ENCODE assay signal across 7 mouse cellular contexts in the genomic region with DNA sequence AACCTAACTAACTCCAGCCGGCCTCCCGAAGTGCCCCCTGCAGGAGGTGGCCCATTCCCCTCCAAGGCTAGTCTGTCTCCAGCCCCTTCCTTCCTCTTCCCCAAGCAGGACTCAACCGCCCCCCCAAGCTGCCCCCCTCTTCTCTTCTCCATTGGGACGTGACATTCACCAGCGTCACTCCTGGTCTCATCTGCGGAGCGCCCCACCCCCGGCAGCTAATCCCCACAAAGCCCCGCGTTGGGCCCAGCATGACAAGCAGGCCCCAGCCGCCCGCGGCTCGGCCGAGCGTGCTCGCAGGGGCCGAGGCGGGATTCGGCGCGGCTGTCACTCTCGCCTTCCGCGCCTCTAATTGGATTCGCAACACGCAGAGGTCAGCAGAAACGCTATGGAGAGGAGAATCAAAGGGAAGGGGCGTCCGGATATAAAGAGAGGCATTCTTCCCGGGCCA.
DNase-seq lines count a peak whose midpoint lies in the region; ATAC-seq and TF ChIP-seq lines count a peak whose summit lies in the region.

No protein-coding gene starts in this region.

- H3K4me2 ChIP-seq in forebrain, embryonic 12.5 days, result peak overlapping the region; percentile 47
- peak overlapping the region; percentile 69 for H3K4me2 ChIP-seq in intestine, postnatal 0 days (replicated peaks; ENCODE audit: low read depth)
- peak overlapping the region; percentile 59 for H3K4me2 ChIP-seq in stomach, embryonic 15.5 days

- ATAC-seq in forebrain, embryonic 12.5 days (ENCODE audit: low FRiP score), result peak; percentile 86
- no peak for ATAC-seq in intestine, postnatal 0 days
- 0 out of 2 replicates have a peak, but pooled peaks have one; percentile 25 for ATAC-seq in megakaryocyte-erythroid progenitor cell, adult 5-6 weeks (replicated peaks; ENCODE audit: low FRiP score, low TSS enrichment, poor library complexity, severe bottlenecking)
- ATAC-seq in stomach, embryonic 15.5 days (ENCODE audit: insufficient read depth, low FRiP score, low read depth), result peak; percentile 21; the same call in 1 of the 2 replicates

- H3K27me3 ChIP-seq in forebrain, embryonic 12.5 days, result peaks cover 7% of the 10 kb centered on the region; the same call in 1 of the 2 replicates
- no peaks in the 10 kb centered on the region for H3K27me3 ChIP-seq in intestine, postnatal 0 days (replicated peaks; ENCODE audit: control insufficient read depth, insufficient read depth, low read length)
- no peaks in the 10 kb centered on the region for H3K27me3 ChIP-seq in stomach, embryonic 15.5 days (replicated peaks)

- H3K9me3 ChIP-seq in forebrain, embryonic 12.5 days, result no peaks in the 10 kb centered on the region
- no peaks in the 10 kb centered on the region for H3K9me3 ChIP-seq in intestine, postnatal 0 days (ENCODE audit: control insufficient read depth)
- no peaks in the 10 kb centered on the region for H3K9me3 ChIP-seq in stomach, embryonic 15.5 days

- H3K4me3 ChIP-seq in forebrain, embryonic 12.5 days (replicated peaks), result peak overlapping the region; percentile 16; the same call in 1 of the 2 replicates
- peak overlapping the region; percentile 28 for H3K4me3 ChIP-seq in intestine, postnatal 0 days (ENCODE audit: low read depth, low read length)
- peak overlapping the region; percentile 28 for H3K4me3 ChIP-seq in stomach, embryonic 15.5 days (replicated peaks)

- H3K36me3 ChIP-seq in forebrain, embryonic 12.5 days (replicated peaks), result peaks cover 10% of the 10 kb centered on the region
- H3K36me3 ChIP-seq in intestine, postnatal 0 days (ENCODE audit: control insufficient read depth, insufficient read depth), result peaks cover 10% of the 10 kb centered on the region; the same call in 1 of the 2 replicates
- H3K36me3 ChIP-seq in stomach, embryonic 15.5 days, result no peaks in the 10 kb centered on the region

- H3K27ac ChIP-seq in forebrain, embryonic 12.5 days, result peak overlapping the region; percentile 97
- no peak overlapping the region for H3K27ac ChIP-seq in intestine, postnatal 0 days (ENCODE audit: low read depth, low read length)
- H3K27ac ChIP-seq in stomach, embryonic 15.5 days, result peak overlapping the region; percentile 73

- H3K9ac ChIP-seq in forebrain, embryonic 12.5 days, result peak overlapping the region; percentile 42
- peak overlapping the region; percentile 22; the same call in 1 of the 2 replicates for H3K9ac ChIP-seq in intestine, postnatal 0 days (ENCODE audit: low read depth, low read length)
- peak overlapping the region; percentile 17 for H3K9ac ChIP-seq in stomach, embryonic 15.5 days

- DNase-seq in right cerebral cortex, adult 18-20 months, result peak; percentile 46
- no peak for DNase-seq in right cerebral cortex, postnatal 36 days (ENCODE audit: low spot score in 2 of 2)
- no peak for DNase-seq in MN1 (ENCODE audit: low spot score)

- peaks cover 96% of the 10 kb centered on the region for H3K4me1 ChIP-seq in forebrain, embryonic 12.5 days
- peaks cover 10% of the 10 kb centered on the region; the same call in 1 of the 2 replicates for H3K4me1 ChIP-seq in intestine, postnatal 0 days (replicated peaks; ENCODE audit: control insufficient read depth, insufficient read depth, low read length)
- H3K4me1 ChIP-seq in stomach, embryonic 15.5 days, result peaks cover 38% of the 10 kb centered on the region

- under 1% methylated on average over 31 of the region's 31 CpGs for WGBS in forebrain, embryonic 12.5 days
- 13% methylated on average over 31 of the region's 31 CpGs for whole genome bisulfite sequencing in intestine, postnatal 0 days
- WGBS in stomach, embryonic 15.5 days, result 2% methylated on average over 31 of the region's 31 CpGs

- 0 out of 2 replicates have a peak, but pooled peaks have one; percentile 11 for TF ChIP-seq CTCF in intestine, postnatal 0 days (IDR thresholded peaks at IDR 0.05; ENCODE audit: low read depth)
